14 mouse cellular contexts compared by ENCODE assay signal in genomic region chr10:76958201-76958600, GRCm38 (mm10). TPM values are rescaled to one million over a fixed set of nuclear protein-coding genes. Genes with fewer than 3 reads are reported as not detected.
DNase-seq lines count a peak whose midpoint lies in the region; ATAC-seq lines count a peak whose summit lies in the region.
"Had no signal": no experiment of that assay in that cellular context is flagged by ENCODE, and none has a peak within 500 bp of the region (broad histone marks: within the 10 kb centered on the region; RNA-seq: fewer than 3 reads in every experiment).

No protein-coding gene starts in this region.

- WGBS in liver, embryonic 12.5 days (ENCODE audit: insufficient replicate concordance), result 26% methylated on average over 3 of the region's 3 CpGs
- WGBS in limb, embryonic 11.5 days, result 48% methylated on average over 3 of the region's 3 CpGs

- H3K4me3 ChIP-seq in liver, embryonic 12.5 days, result no peak overlapping the region
- H3K4me3 ChIP-seq in limb, embryonic 11.5 days (ENCODE audit: low read depth, low read length), result no peak overlapping the region
- H3K4me3 ChIP-seq: hindbrain, embryonic 15.5 days; layer of hippocampus, adult 2 months; liver, embryonic 13.5 days; midbrain, embryonic 15.5 days had no signal

- ATAC-seq in liver, embryonic 12.5 days, result no peak
- no peak for ATAC-seq in limb, embryonic 11.5 days (ENCODE audit: insufficient number of reproducible peaks, low FRiP score, low TSS enrichment, low read depth)
- ATAC-seq: midbrain, embryonic 15.5 days had no signal

- no peak overlapping the region for H3K9ac ChIP-seq in liver, embryonic 12.5 days
- no peak overlapping the region for H3K9ac ChIP-seq in limb, embryonic 11.5 days (ENCODE audit: low read length)
- H3K9ac ChIP-seq: hindbrain, embryonic 15.5 days; liver, embryonic 13.5 days; midbrain, embryonic 15.5 days had no signal

- H3K36me3 ChIP-seq in liver, embryonic 12.5 days, result no peaks in the 10 kb centered on the region
- no peaks in the 10 kb centered on the region for H3K36me3 ChIP-seq in limb, embryonic 11.5 days (ENCODE audit: control insufficient read depth, insufficient read depth, low read length)
- H3K36me3 ChIP-seq: hindbrain, embryonic 15.5 days; liver, embryonic 13.5 days; midbrain, embryonic 15.5 days had no signal

- no peak overlapping the region for H3K27ac ChIP-seq in liver, embryonic 12.5 days
- H3K27ac ChIP-seq in limb, embryonic 11.5 days (replicated peaks; ENCODE audit: low read depth, low read length), result no peak overlapping the region
- H3K27ac ChIP-seq: hindbrain, embryonic 15.5 days; layer of hippocampus, adult 2 months; liver, embryonic 13.5 days; midbrain, embryonic 15.5 days had no signal

- peaks cover 12% of the 10 kb centered on the region; the same call in 1 of the 2 replicates for H3K27me3 ChIP-seq in liver, embryonic 12.5 days (replicated peaks)
- no peaks in the 10 kb centered on the region for H3K27me3 ChIP-seq in limb, embryonic 11.5 days (ENCODE audit: control insufficient read depth, insufficient read depth, low read length)
- H3K27me3 ChIP-seq: hindbrain, embryonic 15.5 days; liver, embryonic 13.5 days; midbrain, embryonic 15.5 days had no signal

- H3K9me3 ChIP-seq in liver, embryonic 12.5 days (replicated peaks), result no peaks in the 10 kb centered on the region
- no peaks in the 10 kb centered on the region for H3K9me3 ChIP-seq in limb, embryonic 11.5 days (ENCODE audit: control insufficient read depth, low read length)
- H3K9me3 ChIP-seq: hindbrain, embryonic 15.5 days; liver, embryonic 13.5 days; midbrain, embryonic 15.5 days had no signal

- H3K4me2 ChIP-seq in liver, embryonic 12.5 days, result no peak overlapping the region
- no peak overlapping the region for H3K4me2 ChIP-seq in limb, embryonic 11.5 days (ENCODE audit: low read depth, severe bottlenecking)
- H3K4me2 ChIP-seq: hindbrain, embryonic 15.5 days; liver, embryonic 13.5 days; midbrain, embryonic 15.5 days had no signal

- peak; percentile 53 for DNase-seq in adrenal gland, postnatal 14 days
- DNase-seq in adrenal gland, adult 18-20 months (ENCODE audit: low spot score in 2 of 2), result no peak
- DNase-seq in liver (peak; percentile 38), NIH3T3 (ENCODE audit: low read depth) (peak; percentile 83)
- peak; percentile 65 for DNase-seq in limb, embryonic 11.5 days (ENCODE audit: low spot score)
- DNase-seq in right cerebral cortex, postnatal 4 days, result no peak
- DNase-seq in urinary bladder, adult 2 months (ENCODE audit: low spot score), result no peak
- DNase-seq: adrenal gland, adult 8-10 months; cerebellum, postnatal 25 days; liver, embryonic 13.5 days had no signal

- H3K4me1 ChIP-seq in liver, embryonic 12.5 days, result peaks cover 21% of the 10 kb centered on the region
- H3K4me1 ChIP-seq in limb, embryonic 11.5 days (ENCODE audit: control insufficient read depth, insufficient read depth, low read length), result peaks cover 5% of the 10 kb centered on the region; the same call in 1 of the 2 replicates

RNA-seq across cellular contexts. Expression of gene Pcbp3, which starts 3.5 kb away (rescaled TPM):
- 32.3 and 33.7 TPM in 2 replicates for total RNA-seq in adrenal gland, postnatal 14 days (2021)
- total RNA-seq in adrenal gland, adult 18-20 months (2021), result 10 to 100 TPM; 26.2 to 38.9 TPM
- polyA plus RNA-seq in liver, embryonic 12.5 days (2016; fragmentation: Nextera tagmentation; extraction: Ambion mirVana), result 8.1 and 8.8 TPM in 2 replicates
- polyA plus RNA-seq in limb, embryonic 11.5 days (2014; fragmentation: Nextera tagmentation; extraction: Ambion mirVana), result 19.4 and 21.2 TPM in 2 replicates
- polyA plus RNA-seq in urinary bladder, adult 2 months (2012; rRNA removed), result 32.0 and 35.4 TPM in 2 replicates

Comparison
In these comparisons a context has a peak if more than half of its experiments do, and no peak if none do; other contexts are left out.
1. DNase-seq: peak in adrenal gland, postnatal 14 days (single experiment), liver (single experiment), NIH3T3 (single experiment) and limb, embryonic 11.5 days (single experiment); none in adrenal gland, adult 18-20 months (0 of 2), right cerebral cortex, postnatal 4 days (single experiment) and urinary bladder, adult 2 months (single experiment).